Mouse (Mus musculus) neural tube, postnatal 0 days (tissue): Measurements from ENCODE around the gene A4galt. TPM values are rescaled to one million over a fixed set of nuclear protein-coding genes. Genes with fewer than 3 reads are reported as not detected.

Experiments
- polyA plus RNA-seq: library from polyadenylated mRNA; unstranded; fragments of >200 nt; fragmentation: Nextera tagmentation; extraction: Ambion mirVana; gene quantifications from 2 replicates; pipeline ENCODE4 v1.2.1, GENCODE M21; 2015

A4galt gene
- 6.3 and 8.6 TPM in 2 replicates for polyA plus RNA-seq

DNA sequence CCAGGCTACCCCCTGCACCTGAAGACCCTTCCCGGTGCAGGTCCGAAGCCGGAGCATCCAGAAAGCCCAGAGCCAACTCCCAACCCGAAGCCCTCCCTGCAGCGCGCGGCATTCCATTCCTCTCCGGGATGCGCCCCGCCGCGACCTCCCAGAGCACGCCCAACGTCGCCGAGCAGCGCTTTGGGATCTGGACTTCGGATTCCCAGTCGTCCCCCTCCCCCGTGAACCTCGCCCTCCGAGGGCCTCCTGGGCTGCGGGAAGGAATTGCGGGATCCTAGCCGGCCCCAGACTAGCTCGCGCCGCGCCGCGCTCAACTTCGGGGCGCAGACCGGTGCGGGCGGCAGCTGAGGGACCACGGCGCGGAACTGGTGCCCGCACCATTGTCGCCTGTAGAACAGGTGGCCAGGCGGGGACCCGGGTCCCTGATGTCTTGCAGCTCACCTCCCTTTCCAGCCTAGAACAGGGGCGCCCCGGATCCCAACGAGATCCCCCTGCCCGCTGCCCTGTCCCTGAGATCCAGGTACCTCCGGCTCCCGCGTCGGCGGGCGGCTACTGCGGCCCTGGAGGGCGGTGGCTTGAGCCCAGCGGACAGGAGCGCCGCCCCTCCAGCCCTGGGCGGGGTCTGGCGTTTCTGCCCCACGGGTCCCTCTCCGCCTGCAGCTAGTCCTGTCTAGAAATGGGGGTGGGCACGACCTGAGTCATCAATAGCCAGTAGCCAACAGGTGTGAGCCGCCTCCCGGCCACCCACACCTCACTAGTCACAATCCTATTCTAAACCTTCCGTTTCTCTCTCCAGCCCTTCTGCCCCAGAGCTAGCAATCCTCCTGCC, at the start of gene A4galt:
Gene A4galt (minus strand): TSS at position 599 of the 829 bp plus-strand sequence.

Other genes starting within 250 kb of the A4galt start
- 2.4 TPM in 2 replicates for gene Nfam1, start 218.5 kb downstream of the A4galt start, polyA plus RNA-seq
- gene Serhl, start 162.3 kb downstream of the A4galt start, polyA plus RNA-seq: 36.9 and 41.6 TPM in 2 replicates
- 66.0 and 69.4 TPM in 2 replicates for gene Rrp7a, start 129.0 kb downstream of the A4galt start, polyA plus RNA-seq
- gene Poldip3, start 102.4 kb downstream of the A4galt start, polyA plus RNA-seq: 90.7 and 96.0 TPM in 2 replicates
- gene Cyb5r3, start 79.2 kb downstream of the A4galt start, polyA plus RNA-seq: 120 and 151 TPM in 2 replicates
- 32.4 and 37.1 TPM in 2 replicates for gene Arfgap3, start 98.5 kb upstream of the A4galt start, polyA plus RNA-seq
- 19.5 and 23.9 TPM in 2 replicates for gene Pacsin2, start 212.8 kb upstream of the A4galt start, polyA plus RNA-seq